Mouse (Mus musculus) neural tube, embryonic 13.5 days (tissue): Measurements from ENCODE around the gene Erv3. TPM values are rescaled to one million over a fixed set of nuclear protein-coding genes. Genes with fewer than 3 reads are reported as not detected.
A peak's percentile ranks its signal among the peaks of the same experiment; 100 is the strongest.

Source experiments
- ATAC-seq: fragments of 200-750 bp; cut with Nextera tagmentation; 2 replicates; pipeline ENCODE4 v1.8.0; 2017; ENCODE audit warnings: low read depth, mild to moderate bottlenecking, moderate TSS enrichment, moderate library complexity
- H3K27ac ChIP-seq: fragments of 300-500 bp; sonication (generic); replicated peaks from 2 replicates; pipeline ENCODE4 v1.5.1; 2015; ENCODE audit warnings: moderate library complexity, mild to moderate bottlenecking, inconsistent platforms
- H3K27me3 ChIP-seq: fragments of 300-500 bp; sonication (generic); 2 replicates; pipeline ENCODE4 v1.6.1; 2015; ENCODE audit warnings: mild to moderate bottlenecking, inconsistent platforms
- H3K36me3 ChIP-seq: fragments of 300-500 bp; sonication (generic); 2 replicates; pipeline ENCODE4 v1.6.1; 2015; ENCODE audit warnings: mild to moderate bottlenecking, inconsistent platforms
- H3K4me1 ChIP-seq: fragments of 300-500 bp; sonication (generic); replicated peaks from 2 replicates; pipeline ENCODE4 v1.6.1; 2015; ENCODE audit warnings: inconsistent platforms
- H3K4me2 ChIP-seq: fragments of 300-500 bp; sonication (generic); 2 replicates; pipeline ENCODE4 v1.6.1; 2015; ENCODE audit warnings: inconsistent platforms, mild to moderate bottlenecking, moderate library complexity
- H3K4me3 ChIP-seq: fragments of 300-500 bp; sonication (generic); 2 replicates; pipeline ENCODE4 v1.5.1; 2015; ENCODE audit warnings: mild to moderate bottlenecking, inconsistent platforms
- H3K9ac ChIP-seq: fragments of 300-500 bp; sonication (generic); 2 replicates; pipeline ENCODE4 v1.6.1; 2015; ENCODE audit warnings: moderate library complexity, mild to moderate bottlenecking, inconsistent platforms
- H3K9me3 ChIP-seq: fragments of 300-500 bp; sonication (generic); 2 replicates; pipeline ENCODE4 v1.6.1; 2016; ENCODE audit warnings: inconsistent platforms
- WGBS: fragments of 180-500 bp; shearing (Covaris S2); methylation state at CpG from one replicate; pipeline ENCODE4 v1.1.7; 2015; 5-methylcytosine and 5-hydroxymethylcytosine counted together
- polyA plus RNA-seq: library from polyadenylated mRNA; unstranded; fragments of >200 nt; fragmentation: Nextera tagmentation; extraction: Ambion mirVana; gene quantifications from 2 replicates; pipeline ENCODE4 v1.2.1, GENCODE M21; 2015

The Erv3 gene
- polyA plus RNA-seq, 1 experiment from 2014 or later: 0.07 TPM

- H3K36me3 ChIP-seq: no peaks in the 10 kb centered on the region
- peak; percentile 77 for ATAC-seq
- WGBS: 40% methylated on average over 3 of the region's 3 CpGs
- H3K27me3 ChIP-seq: no peaks in the 10 kb centered on the region
- H3K27ac ChIP-seq: peak overlapping the region; percentile 69
- no peaks in the 10 kb centered on the region for H3K9me3 ChIP-seq
- H3K4me3 ChIP-seq: no peak overlapping the region
- H3K9ac ChIP-seq: no peak overlapping the region
- peaks cover 14% of the 10 kb centered on the region for H3K4me1 ChIP-seq
- H3K4me2 ChIP-seq: no peak overlapping the region
These were observed 3.2 kb upstream of the Erv3 start for GRCm38 (mm10) chr2:131862617-131863275.

- no peaks in the 10 kb centered on the region for H3K36me3 ChIP-seq
- no peak overlapping the region for H3K4me2 ChIP-seq
- ATAC-seq: no peak
- no peaks in the 10 kb centered on the region for H3K27me3 ChIP-seq
- no peak overlapping the region for H3K27ac ChIP-seq
- no peaks in the 10 kb centered on the region for H3K9me3 ChIP-seq
- peaks cover 15% of the 10 kb centered on the region for H3K4me1 ChIP-seq
- no peak overlapping the region for H3K4me3 ChIP-seq
- no peak overlapping the region for H3K9ac ChIP-seq
These were observed 1.7 kb downstream of the Erv3 start for GRCm38 (mm10) chr2:131857838-131858237.

GRCm38 (mm10) chr2:131853719-131854118 lies 5.8 kb downstream of the Erv3 start:
- Histone ChIP-seq H3K27me3 (no peaks in the 10 kb centered on the region), H3K27ac (no peak overlapping the region), H3K36me3 (no peaks in the 10 kb centered on the region), H3K9ac (no peak overlapping the region), H3K4me1 (0 out of 2 replicates have a peak, but pooled peaks cover 4% of the 10 kb centered on the region), H3K9me3 (no peaks in the 10 kb centered on the region), H3K4me3 (no peak overlapping the region), H3K4me2 (no peak overlapping the region)
- ATAC-seq: no peak
- WGBS: 69% methylated on average over 4 of the region's 4 CpGs

- no peak overlapping the region for H3K4me2 ChIP-seq
These were observed 8.0 kb downstream of the Erv3 start for GRCm38 (mm10) chr2:131851333-131852092.

GRCm38 (mm10) chr2:131850047-131850446 lies 9.5 kb downstream of the Erv3 start:
- H3K4me2 ChIP-seq: no peak overlapping the region
- no peaks in the 10 kb centered on the region for H3K9me3 ChIP-seq
- no peak for ATAC-seq
- no peaks in the 10 kb centered on the region for H3K27me3 ChIP-seq
- no peaks in the 10 kb centered on the region for H3K36me3 ChIP-seq
- WGBS: 96% methylated on average over 4 of the region's 4 CpGs
- no peak overlapping the region for H3K27ac ChIP-seq
- H3K9ac ChIP-seq: no peak overlapping the region
- peaks cover 36% of the 10 kb centered on the region for H3K4me1 ChIP-seq
- no peak overlapping the region for H3K4me3 ChIP-seq

More at GRCm38 (mm10) chr2:131851333-131852092, 8.0 kb downstream of the Erv3 start:
- Histone ChIP-seq H3K4me1 (peaks cover 22% of the 10 kb centered on the region), H3K9me3 (no peaks in the 10 kb centered on the region), H3K4me3 (no peak overlapping the region), H3K27me3 (no peaks in the 10 kb centered on the region), H3K27ac (no peak overlapping the region), H3K9ac (no peak overlapping the region), H3K36me3 (no peaks in the 10 kb centered on the region)
- ATAC-seq: no peak
- WGBS: 91% methylated on average over 12 of the region's 12 CpGs

- Histone ChIP-seq H3K9ac (peak overlapping the region; percentile 63), H3K27ac (peak overlapping the region; percentile 96), H3K4me2 (peak overlapping the region; percentile 53), H3K4me3 (peak overlapping the region; percentile 18), H3K9me3 (no peaks in the 10 kb centered on the region), H3K27me3 (no peaks in the 10 kb centered on the region), H3K4me1 (peaks cover 33% of the 10 kb centered on the region), H3K36me3 (no peaks in the 10 kb centered on the region)
- peak; percentile 100 for ATAC-seq
- 1% methylated on average over 10 of the region's 10 CpGs for WGBS
These were observed 11.8 kb downstream of the Erv3 start for GRCm38 (mm10) chr2:131847501-131848359.

GRCm38 (mm10) chr2:131846811-131847210 lies 12.7 kb downstream of the Erv3 start:
- Histone ChIP-seq H3K27me3 (no peaks in the 10 kb centered on the region), H3K36me3 (no peaks in the 10 kb centered on the region), H3K9me3 (no peaks in the 10 kb centered on the region), H3K4me2 (peak overlapping the region; percentile 53), H3K4me3 (no peak overlapping the region), H3K27ac (peak overlapping the region; percentile 96), H3K4me1 (peaks cover 33% of the 10 kb centered on the region), H3K9ac (peak overlapping the region; percentile 63)
- WGBS: 44% methylated on average over 2 of the region's 2 CpGs
- no peak for ATAC-seq

- H3K36me3 ChIP-seq: no peaks in the 10 kb centered on the region
- no peaks in the 10 kb centered on the region for H3K9me3 ChIP-seq
- no peaks in the 10 kb centered on the region for H3K27me3 ChIP-seq
- H3K9ac ChIP-seq: no peak overlapping the region
- no peak overlapping the region for H3K4me3 ChIP-seq
- H3K27ac ChIP-seq: peak overlapping the region; percentile 96
- H3K4me1 ChIP-seq: peaks cover 35% of the 10 kb centered on the region
- 84% methylated on average over 11 of the region's 11 CpGs for WGBS
- peak overlapping the region; percentile 53; the same call in 1 of the 2 replicates for H3K4me2 ChIP-seq
- ATAC-seq: no peak
These were observed 13.3 kb downstream of the Erv3 start for GRCm38 (mm10) chr2:131846132-131846710.

GRCm38 (mm10) chr2:131845671-131846070 lies 13.9 kb downstream of the Erv3 start:
- ATAC-seq: no peak
- H3K27ac ChIP-seq: peak overlapping the region; percentile 96
- WGBS: 57% methylated on average over 8 of the region's 8 CpGs

GRCm38 (mm10) chr2:131842568-131842967 lies 17.0 kb downstream of the Erv3 start:
- no peak overlapping the region for H3K9ac ChIP-seq
- 74% methylated on average over 5 of the region's 5 CpGs for WGBS
- ATAC-seq: no peak
- no peak overlapping the region for H3K4me3 ChIP-seq
- H3K9me3 ChIP-seq: no peaks in the 10 kb centered on the region
- no peak overlapping the region for H3K27ac ChIP-seq
- no peaks in the 10 kb centered on the region for H3K36me3 ChIP-seq
- peaks cover 37% of the 10 kb centered on the region for H3K4me1 ChIP-seq
- no peak overlapping the region for H3K4me2 ChIP-seq
- no peaks in the 10 kb centered on the region for H3K27me3 ChIP-seq

More at GRCm38 (mm10) chr2:131845671-131846070, 13.9 kb downstream of the Erv3 start:
- no peaks in the 10 kb centered on the region for H3K27me3 ChIP-seq
- H3K9ac ChIP-seq: no peak overlapping the region
- no peaks in the 10 kb centered on the region for H3K36me3 ChIP-seq
- no peak overlapping the region for H3K4me3 ChIP-seq
- no peak overlapping the region for H3K4me2 ChIP-seq
- peaks cover 40% of the 10 kb centered on the region for H3K4me1 ChIP-seq
- no peaks in the 10 kb centered on the region for H3K9me3 ChIP-seq

GRCm38 (mm10) chr2:131841321-131841693 lies 18.2 kb downstream of the Erv3 start:
- no peaks in the 10 kb centered on the region for H3K27me3 ChIP-seq
- H3K9me3 ChIP-seq: no peaks in the 10 kb centered on the region
- no peak for ATAC-seq
- H3K4me2 ChIP-seq: no peak overlapping the region
- no peaks in the 10 kb centered on the region for H3K36me3 ChIP-seq
- H3K9ac ChIP-seq: 0 out of 2 replicates have a peak overlapping the region, but pooled peaks have one; percentile 2
- H3K27ac ChIP-seq: 0 out of 2 replicates have a peak overlapping the region, but pooled peaks have one; percentile 46
- peaks cover 24% of the 10 kb centered on the region for H3K4me1 ChIP-seq
- no peak overlapping the region for H3K4me3 ChIP-seq
- 65% methylated on average over 2 of the region's 2 CpGs for WGBS
